ENCODE assay signal across 22 mouse cellular contexts in the genomic region with DNA sequence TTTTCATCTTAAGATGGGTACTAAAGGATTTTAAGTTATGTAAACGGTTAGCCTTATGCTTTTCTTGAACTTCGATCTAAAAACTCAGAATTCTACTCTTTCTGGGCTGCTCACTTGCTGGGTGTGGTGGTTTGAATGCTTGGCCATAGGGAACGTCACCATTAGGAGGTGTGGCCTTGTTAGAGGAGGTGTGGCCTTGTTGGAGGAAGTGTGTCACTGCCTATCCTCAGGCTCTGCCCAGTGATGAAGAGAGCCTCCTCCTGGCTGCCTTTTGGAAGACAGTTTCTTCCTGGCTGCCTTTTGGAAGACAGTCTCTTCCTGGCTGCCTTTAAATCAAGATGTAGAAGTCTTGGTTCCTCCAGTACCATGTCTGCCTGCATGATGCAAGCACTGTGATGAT. TPM values are rescaled to one million over a fixed set of nuclear protein-coding genes. Genes with fewer than 3 reads are reported as not detected.
A peak's percentile ranks its signal among the peaks of the same experiment; 100 is the strongest.
DNase-seq lines count a peak whose midpoint lies in the region; ATAC-seq and TF ChIP-seq lines count a peak whose summit lies in the region.
"Had no signal": no experiment of that assay in that cellular context is flagged by ENCODE, and none has a peak within 500 bp of the region (broad histone marks: within the 10 kb centered on the region; RNA-seq: fewer than 3 reads in every experiment).

No protein-coding gene starts in this region.

- no peaks in the 10 kb centered on the region for H3K4me1 ChIP-seq in lung, postnatal 0 days (ENCODE audit: insufficient read depth, low read depth, low read length)
- H3K4me1 ChIP-seq: megakaryocyte, embryonic 14.5 days had no signal

- no peak overlapping the region for H3K4me2 ChIP-seq in lung, postnatal 0 days (replicated peaks; ENCODE audit: low read depth, low read length)

- H3K9me3 ChIP-seq in lung, postnatal 0 days (ENCODE audit: low read length) = no peaks in the 10 kb centered on the region
- H3K9me3 ChIP-seq: forebrain, embryonic 10.5 days; heart, embryonic 10.5 days had no signal

- 61% methylated on average over 3 of the region's 3 CpGs for WGBS in lung, postnatal 0 days

- no peak overlapping the region for H3K27ac ChIP-seq in lung, postnatal 0 days (ENCODE audit: low read length)
- H3K27ac ChIP-seq: heart, embryonic 10.5 days; hindbrain, postnatal 0 days had no signal

- no peak for DNase-seq in lung, postnatal 0 days (ENCODE audit: low spot score)
- DNase-seq in lung, postnatal 25 days (ENCODE audit: low spot score) = no peak
- peak; percentile 68 for DNase-seq in ES-CJ7 (ENCODE audit: low read depth, low spot score)
- DNase-seq in splenic B cell, adult 2 months (ENCODE audit: low read depth, low spot score) = peak; percentile 30
- no peak for DNase-seq in layer of hippocampus, postnatal 25 days (ENCODE audit: extremely low spot score in 1 of 2, low spot score in 1 of 2)
- no peak for DNase-seq in gastrocnemius, adult 8-10 months (ENCODE audit: low spot score in 2 of 2)
- DNase-seq: adrenal gland, postnatal 14 days; cerebellum, adult 9-10 months; gastrocnemius, postnatal 14 days; heart, postnatal 14 days; kidney, adult 8-10 months; kidney, postnatal 25 days; layer of hippocampus, adult 9-11 months; thymus, postnatal 14 days had no signal

- ATAC-seq in lung, postnatal 0 days = no peak
- ATAC-seq in common myeloid progenitor, adult 5-6 weeks (replicated peaks; ENCODE audit: low read depth, poor library complexity, severe bottlenecking) = peak; percentile 52; the same call in 1 of the 2 replicates
- ATAC-seq: hindbrain, postnatal 0 days had no signal

- 0 out of 2 replicates have a peak, but pooled peaks cover 7% of the 10 kb centered on the region for H3K27me3 ChIP-seq in lung, postnatal 0 days (replicated peaks; ENCODE audit: insufficient read depth, low read length)
- no peaks in the 10 kb centered on the region for H3K27me3 ChIP-seq in splenic B cell, adult 2 months (ENCODE audit: control insufficient read depth, insufficient read depth, low read length, poor library complexity, severe bottlenecking)

- no peak for TF ChIP-seq EP300 in lung, postnatal 0 days (IDR thresholded peaks at IDR 0.05)

- TF ChIP-seq CTCF in lung, postnatal 0 days (IDR thresholded peaks at IDR 0.05) = 0 out of 2 replicates have a peak, but pooled peaks have one; percentile 10

- no peaks in the 10 kb centered on the region for H3K36me3 ChIP-seq in lung, postnatal 0 days (ENCODE audit: insufficient read depth, low read length)
- no peaks in the 10 kb centered on the region for H3K36me3 ChIP-seq in splenic B cell, adult 2 months (ENCODE audit: control insufficient read depth, insufficient read depth, low read length, poor library complexity, severe bottlenecking)
- H3K36me3 ChIP-seq: forebrain, embryonic 10.5 days; heart, embryonic 10.5 days had no signal

- H3K9ac ChIP-seq in lung, postnatal 0 days (replicated peaks; ENCODE audit: low read depth) = no peak overlapping the region

- no peak overlapping the region for H3K4me3 ChIP-seq in lung, postnatal 0 days (ENCODE audit: low read depth, low read length)
- H3K4me3 ChIP-seq: forebrain, embryonic 10.5 days; heart, embryonic 10.5 days; megakaryocyte, embryonic 14.5 days had no signal

RNA-seq across cellular contexts. Expression of gene Ccdc182, which starts 22.0 kb away (rescaled TPM):
- not detected in 2 replicates for polyA plus RNA-seq in lung, postnatal 0 days (2015; fragmentation: Nextera tagmentation; extraction: Ambion mirVana)
- not detected in 2 replicates for total RNA-seq in common myeloid progenitor, adult 5-6 weeks (2017)
- total RNA-seq in layer of hippocampus, postnatal 25 days (2021) = not detected
- total RNA-seq in gastrocnemius, adult 8-10 months (2022) = not detected
- total RNA-seq: adrenal gland, postnatal 14 days; gastrocnemius, postnatal 14 days; heart, postnatal 14 days; hindbrain, postnatal 0 days; left cerebral cortex, postnatal 10 days had no signal
- polyA plus RNA-seq: embryonic facial prominence, embryonic 14.5 days; hindbrain, postnatal 0 days; liver, embryonic 16.5 days had no signal

Comparison
In these comparisons a context has a peak if more than half of its experiments do, and no peak if none do; other contexts are left out.
1. DNase-seq: peak in ES-CJ7 (single experiment) and splenic B cell, adult 2 months (single experiment); none in lung, postnatal 0 days (single experiment), lung, postnatal 25 days (single experiment), layer of hippocampus, postnatal 25 days (0 of 2) and gastrocnemius, adult 8-10 months (0 of 2).